Mouse (Mus musculus): ENCODE measurements around the gene Serpinb3b.
"Not testable (repeated sequence)": the region's sequence is repeated elsewhere in the genome, so short reads cannot be mapped to it uniquely, and the experiment has no call there.

Gene Serpinb3b

GRCm38 (mm10) chr1:107278261-107278660 is at the start of gene Serpinb3b, which contains the start of gene Serpinb3c:
TSS of gene Serpinb3b (minus strand) at chr1:107278361.
TSS of gene Serpinb3c (minus strand) at chr1:107278371.
- DNase-seq (ENCODE audit: inconsistent age in 2 of 2, low spot score in 1 of 2) = not testable (repeated sequence)

- DNase-seq (ENCODE audit: inconsistent age in 2 of 2, low spot score in 1 of 2) = peak in 1 of 2 experiments; percentile 38
Observed at GRCm38 (mm10) chr1:107243170-107243569, 35.0 kb downstream of the Serpinb3b start.

GRCm38 (mm10) chr1:107217276-107217675 is 60.9 kb downstream of the Serpinb3b start:
- DNase-seq (ENCODE audit: inconsistent age in 2 of 2, low spot score in 1 of 2) = not testable (repeated sequence)

GRCm38 (mm10) chr1:107127453-107127852 is 150.7 kb downstream of the Serpinb3b start:
- DNase-seq (ENCODE audit: inconsistent age in 2 of 2, low spot score in 1 of 2) = peak in 1 of 2 experiments; percentile 38

Measured in adrenal gland, adult (tissue).